Mouse (Mus musculus) monocyte, adult 59 days (primary cell): ENCODE data around the gene Orai1. TPM values are rescaled to one million over a fixed set of nuclear protein-coding genes. Genes with fewer than 3 reads are reported as not detected.

Experiments
- total RNA-seq, 2 experiments: library from RNA; stranded (reverse); gene quantifications; one replicate each; pipeline ENCODE4 v1.2.4; 2023

Orai1 gene
- total RNA-seq, result 10 to 100 TPM; 54.3 to 63.3 TPM

DNA sequence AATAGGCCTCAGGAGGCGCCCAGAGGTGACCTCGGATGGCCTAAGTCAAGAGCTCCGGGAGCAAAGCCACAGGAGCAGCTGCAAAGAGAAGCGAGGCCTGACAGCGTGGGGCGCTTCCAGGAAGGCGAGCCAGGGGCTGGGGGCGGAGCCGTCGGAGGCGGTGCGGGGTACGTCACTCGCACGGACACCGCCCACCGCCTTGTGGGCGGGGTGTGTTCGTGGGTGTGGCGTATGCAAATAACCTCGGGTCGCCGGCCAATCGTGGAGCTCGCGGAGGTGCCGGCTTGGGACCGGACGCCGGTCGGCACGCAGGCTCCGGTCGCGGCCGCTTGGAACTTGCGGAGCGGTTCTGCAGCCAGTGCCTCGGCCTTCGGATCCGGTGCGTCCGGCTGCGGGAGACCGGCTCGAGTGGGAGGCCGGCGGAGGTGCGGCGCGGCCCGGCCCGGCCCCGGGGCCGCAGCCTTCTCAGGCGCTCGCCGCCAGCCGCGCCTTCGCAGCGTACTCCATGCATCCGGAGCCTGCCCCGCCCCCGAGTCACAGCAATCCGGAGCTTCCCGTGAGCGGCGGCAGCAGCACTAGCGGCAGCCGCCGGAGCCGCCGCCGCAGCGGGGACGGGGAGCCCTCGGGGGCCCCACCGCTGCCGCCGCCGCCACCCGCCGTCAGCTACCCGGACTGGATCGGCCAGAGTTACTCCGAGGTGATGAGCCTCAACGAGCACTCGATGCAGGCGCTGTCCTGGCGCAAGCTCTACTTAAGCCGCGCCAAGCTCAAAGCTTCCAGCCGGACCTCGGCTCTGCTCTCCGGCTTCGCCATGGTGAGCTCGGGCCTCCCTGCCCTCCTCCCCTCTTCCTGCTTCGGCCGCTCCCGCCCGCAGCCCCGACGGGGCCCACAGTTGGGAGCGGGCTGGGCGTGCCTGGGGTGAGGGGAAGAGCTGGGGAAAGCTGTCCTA lies at the start of gene Orai1:
Orai1 (plus strand) TSS at position 322 of the 949 bp plus-strand sequence.

DNA sequence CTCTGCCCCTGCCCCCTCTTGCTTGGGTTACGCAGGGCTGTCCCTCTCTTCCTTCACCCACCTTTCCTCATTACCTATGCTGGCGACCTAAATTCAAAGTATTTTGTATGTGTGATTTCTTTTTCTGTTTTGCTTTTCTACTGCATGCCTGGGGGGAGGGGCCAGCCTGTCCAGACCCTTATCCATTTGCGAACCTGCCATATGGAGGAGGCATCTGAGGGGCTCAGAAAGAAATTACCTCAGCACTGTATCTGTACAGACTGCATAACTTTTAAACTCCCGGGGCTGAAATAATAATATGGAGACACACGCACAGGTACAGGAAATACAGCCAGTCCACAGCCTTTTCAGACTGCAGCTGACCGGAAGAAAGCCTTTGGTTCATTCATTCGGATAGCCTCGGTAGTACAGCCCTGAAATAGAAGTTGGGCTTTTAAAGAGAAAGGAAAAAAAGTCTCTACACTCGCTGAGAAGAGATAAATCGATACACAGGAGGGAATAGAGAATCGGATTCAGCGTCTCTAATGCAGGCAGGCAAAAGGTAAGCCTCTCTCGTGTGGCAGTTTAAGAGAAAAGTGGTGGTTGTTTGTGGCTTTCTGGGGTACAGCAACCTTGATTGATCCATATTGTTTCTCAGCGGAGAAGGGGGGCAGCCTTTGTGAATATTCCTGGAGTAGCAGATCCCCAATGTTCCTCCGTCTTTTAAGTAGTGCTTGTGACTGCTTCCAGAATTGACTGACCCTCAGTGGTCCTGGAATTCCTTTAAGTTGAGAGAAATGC lies 25.1 kb upstream of the Orai1 start, which contains the start of gene Kdm2b:
Kdm2b (minus strand) TSS at position 273 of the 780 bp plus-strand sequence.

DNA sequence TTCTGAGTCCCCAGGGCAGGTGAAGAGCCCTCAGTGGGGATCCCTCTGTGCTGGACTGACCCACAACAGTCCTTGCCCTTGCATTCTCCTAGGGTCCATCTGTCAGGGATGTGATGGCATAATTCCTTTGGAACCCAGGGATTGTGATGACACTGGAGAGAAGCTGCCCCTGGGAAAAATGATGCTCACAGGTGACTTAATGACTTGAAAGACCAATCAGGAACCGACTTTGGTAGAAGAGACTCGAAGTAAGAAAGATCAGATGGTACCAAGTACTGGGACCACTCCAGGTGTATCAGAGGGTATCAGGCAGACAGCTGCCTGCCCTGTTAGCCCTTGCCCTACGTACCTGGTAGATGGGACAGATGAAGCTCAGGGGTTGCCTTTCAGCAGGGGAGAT lies 32.0 kb downstream of the Orai1 start, which contains the start of gene Morn3:
Morn3 (minus strand) TSS at position 101 of the 400 bp plus-strand sequence.

DNA sequence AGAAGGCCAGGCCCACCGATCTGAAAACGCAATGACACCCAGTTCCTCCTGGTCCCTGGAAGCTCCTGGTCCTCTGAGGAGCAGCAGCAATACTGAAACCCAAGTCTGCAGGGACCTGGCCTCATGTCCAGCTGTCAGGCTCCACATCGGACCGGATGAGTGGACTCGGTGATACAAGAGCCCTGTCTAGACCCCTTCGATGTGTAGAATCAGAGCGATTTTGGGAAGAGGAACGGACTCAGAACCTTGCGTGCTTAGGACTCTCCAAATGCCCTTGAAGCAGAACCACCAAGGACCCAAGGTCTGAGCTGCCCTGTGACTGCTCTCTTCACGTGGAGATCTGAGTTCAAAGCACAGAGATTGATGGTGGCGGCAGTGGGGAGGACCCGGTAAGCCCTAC lies 53.2 kb downstream of the Orai1 start, which contains the start of gene Tmem120b:
Tmem120b (plus strand) TSS at position 301 of the 400 bp plus-strand sequence.

Other genes starting within 250 kb of the Orai1 start
- 100 to 1,000 TPM; 222 to 226 TPM for gene Camkk2, start 235.7 kb upstream of the Orai1 start, total RNA-seq
- gene Anapc5, start 193.7 kb upstream of the Orai1 start, total RNA-seq, result 100 to 1,000 TPM in 1 of 2 experiments, 10 to 100 TPM in 1; 95.1 to 112 TPM
- gene Rnf34, start 165.0 kb upstream of the Orai1 start, total RNA-seq, result 10 to 100 TPM; 22.0 to 28.7 TPM
- 10 to 100 TPM; 37.1 to 40.2 TPM for gene Kdm2b, start 25.3 kb upstream of the Orai1 start, total RNA-seq
- not detected for gene Morn3, start 31.9 kb downstream of the Orai1 start, total RNA-seq
- 1 to 10 TPM; 3.9 to 4.1 TPM for gene Tmem120b, start 53.3 kb downstream of the Orai1 start, total RNA-seq
- gene Rhof, start 117.6 kb downstream of the Orai1 start, total RNA-seq, result 10 to 100 TPM; 11.9 to 16.5 TPM
- gene Setd1b, start 127.1 kb downstream of the Orai1 start, total RNA-seq, result 10 to 100 TPM; 67.5 to 74.0 TPM
- 10 to 100 TPM; 16.8 to 20.4 TPM for gene Psmd9, start 154.3 kb downstream of the Orai1 start, total RNA-seq
- not detected for gene Hpd, start 167.7 kb downstream of the Orai1 start, total RNA-seq
- under 1 TPM in 1 of 2 experiments, not detected in 1; 0.39 TPM for gene Wdr66, start 237.0 kb downstream of the Orai1 start, total RNA-seq